Mouse (Mus musculus) cerebellum, adult 11-12 months (tissue): ENCODE measurements around the gene Gm156.
"Not testable (repeated sequence)": the region's sequence is repeated elsewhere in the genome, so short reads cannot be mapped to it uniquely, and the experiment has no call there.

Source experiments
- DNase-seq: peaks from one replicate; pipeline ENCODE4 v3.0.0; 2022

Gene Gm156

DNA sequence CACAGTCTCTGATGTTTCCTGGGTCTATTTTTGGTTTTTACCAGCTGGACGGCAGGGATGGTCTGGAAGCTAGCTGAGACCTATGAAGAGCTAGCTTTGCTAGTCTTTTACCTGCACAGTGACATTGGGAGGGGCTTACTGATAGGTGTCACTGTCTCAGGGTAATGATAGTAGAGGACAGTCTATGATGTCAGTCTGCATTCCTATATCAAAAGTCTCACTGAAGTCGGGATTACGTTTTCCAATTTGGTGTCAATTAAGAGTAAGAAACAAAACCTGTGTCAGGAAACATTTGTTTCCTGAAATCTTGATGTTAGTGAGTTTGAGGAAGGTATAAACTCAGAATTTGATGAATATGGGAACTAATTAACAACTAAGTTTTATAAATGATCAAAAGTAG is at the start of gene Gm156:
TSS of gene Gm156 (minus strand) at position 101 of the 400 bp plus-strand sequence.
- DNase-seq = not testable (repeated sequence)

DNA sequence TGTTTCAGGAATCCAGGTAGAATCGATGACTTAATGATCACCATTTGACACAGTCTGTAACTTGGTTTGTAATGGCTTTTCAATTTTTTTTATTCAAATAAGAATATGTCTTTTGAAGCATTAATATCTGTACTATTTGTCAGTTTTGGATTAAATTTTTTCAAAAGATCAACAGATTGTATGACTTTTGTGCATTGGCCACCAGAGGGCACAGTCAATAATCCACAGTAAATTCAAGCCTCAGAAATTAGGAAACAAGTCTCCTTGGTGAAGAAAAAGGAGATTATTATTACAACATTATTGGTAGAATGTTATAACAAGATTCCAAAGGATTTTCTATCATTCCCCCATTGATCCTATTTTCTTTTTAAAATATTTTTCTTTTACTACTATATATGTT is 41.5 kb upstream of the Gm156 start:
- DNase-seq = no peak

- DNase-seq = no peak
These were observed 39.9 kb upstream of the Gm156 start for GRCm38 (mm10) chr6:129824004-129824403.

- no peak for DNase-seq
These were observed 33.7 kb upstream of the Gm156 start for GRCm38 (mm10) chr6:129817731-129818130.

DNA sequence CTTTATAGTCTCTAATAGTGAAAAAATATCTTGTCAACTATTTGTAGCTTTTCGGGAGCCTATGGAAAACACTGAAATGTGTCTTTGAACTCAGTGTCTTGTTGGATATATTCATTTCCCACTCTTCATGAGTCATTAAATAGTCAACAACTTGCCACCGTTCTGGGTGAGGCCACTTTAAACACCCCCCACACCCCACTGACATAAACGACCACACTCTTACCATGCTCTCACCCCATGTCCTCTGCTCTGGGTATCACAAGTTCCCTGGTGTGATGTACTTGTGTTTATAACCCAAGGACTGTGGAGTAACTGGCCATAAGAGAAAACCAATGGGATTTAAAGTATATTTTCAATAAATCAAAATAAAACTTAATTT is 36.4 kb downstream of the Gm156 start:
- DNase-seq = no peak

DNA sequence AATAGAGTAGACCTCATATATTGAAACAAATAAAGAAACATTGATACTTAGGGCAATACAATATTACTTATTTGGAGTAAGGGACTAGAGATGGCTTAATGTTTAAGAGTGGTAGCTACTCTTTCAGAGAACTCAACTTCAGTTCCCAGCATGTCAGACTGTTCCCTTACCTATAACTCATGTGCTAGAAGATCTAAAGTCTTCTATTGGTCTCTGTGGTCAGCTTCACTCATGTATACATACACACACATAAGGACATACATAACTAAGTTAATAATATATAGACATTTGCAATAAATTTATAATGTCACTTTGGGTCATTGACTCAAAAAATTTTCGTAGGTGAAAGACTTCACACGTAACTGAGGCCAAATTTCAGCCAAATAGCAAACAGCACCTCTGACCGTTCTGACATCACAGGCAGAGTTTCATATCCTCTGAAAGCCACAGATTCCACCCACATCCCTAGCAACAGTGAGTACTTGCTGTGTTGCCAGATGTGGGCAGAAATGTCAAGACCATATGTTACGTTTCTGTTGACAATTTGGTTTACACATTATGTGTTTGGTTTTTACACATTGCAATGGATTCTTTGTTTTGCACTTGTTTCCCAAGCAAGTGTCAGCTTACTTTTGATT is 36.9 kb downstream of the Gm156 start:
- no peak for DNase-seq

- no peak for DNase-seq
These were observed 37.9 kb downstream of the Gm156 start for GRCm38 (mm10) chr6:129746151-129746550.

DNA sequence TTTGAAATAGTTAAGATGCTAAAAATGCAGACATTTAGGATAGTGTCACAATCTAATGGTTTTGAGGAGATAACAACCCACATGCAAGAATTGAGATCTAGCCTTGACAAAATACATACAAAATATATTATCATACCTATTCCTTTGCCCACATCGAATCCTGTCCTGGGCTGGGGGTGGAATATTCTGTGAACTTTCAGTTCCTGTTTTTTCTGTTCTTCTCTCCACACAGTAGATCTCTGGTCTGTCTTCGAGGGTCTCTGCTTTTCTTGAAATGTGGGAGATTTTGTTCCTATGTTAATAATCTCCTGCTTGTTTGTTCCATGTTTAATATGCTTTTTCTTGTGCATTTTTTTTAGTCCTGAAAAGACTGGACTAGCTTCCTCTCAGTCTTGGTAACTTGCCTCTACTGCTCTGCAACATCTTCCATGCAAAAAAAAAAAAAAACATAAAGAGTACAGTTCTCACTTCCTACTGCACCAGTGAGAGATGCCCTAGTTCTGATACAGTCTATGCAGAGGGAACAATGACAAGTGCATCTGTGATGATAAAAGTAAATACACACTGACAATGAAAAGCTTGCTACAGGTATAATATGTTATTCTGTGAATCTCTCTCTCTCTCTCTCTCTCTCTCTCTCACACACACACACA is 43.9 kb downstream of the Gm156 start, which contains the start of gene Klri2:
TSS of gene Klri2 (minus strand) at position 416 of the 653 bp plus-strand sequence.
- DNase-seq = no peak

- DNase-seq = no peak
These were observed 47.7 kb downstream of the Gm156 start for GRCm38 (mm10) chr6:129736414-129736813.

GRCm38 (mm10) chr6:129727237-129727636 is 56.8 kb downstream of the Gm156 start:
- no peak for DNase-seq

DNA sequence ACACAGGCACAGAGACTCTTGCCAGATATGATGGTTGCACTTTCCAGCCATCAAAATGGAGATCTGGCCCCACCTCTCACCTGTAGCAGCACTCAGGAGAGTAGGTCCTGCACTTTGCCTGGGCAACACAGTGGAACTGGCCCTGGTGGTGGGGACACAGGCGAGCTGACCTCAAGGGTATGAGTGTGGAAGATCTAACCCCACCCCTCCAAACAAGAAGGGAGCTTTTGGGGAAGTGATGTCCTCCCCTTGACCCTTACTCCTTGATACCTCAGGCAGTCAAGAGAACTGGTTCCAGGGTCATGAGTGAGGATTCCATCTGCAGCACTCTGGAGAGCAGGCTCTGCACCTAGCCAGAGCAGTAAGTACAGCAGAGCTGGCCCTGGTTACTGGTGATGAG is 62.7 kb downstream of the Gm156 start:
- DNase-seq = no peak

GRCm38 (mm10) chr6:129720487-129720886 is 63.6 kb downstream of the Gm156 start:
- DNase-seq = no peak

DNA sequence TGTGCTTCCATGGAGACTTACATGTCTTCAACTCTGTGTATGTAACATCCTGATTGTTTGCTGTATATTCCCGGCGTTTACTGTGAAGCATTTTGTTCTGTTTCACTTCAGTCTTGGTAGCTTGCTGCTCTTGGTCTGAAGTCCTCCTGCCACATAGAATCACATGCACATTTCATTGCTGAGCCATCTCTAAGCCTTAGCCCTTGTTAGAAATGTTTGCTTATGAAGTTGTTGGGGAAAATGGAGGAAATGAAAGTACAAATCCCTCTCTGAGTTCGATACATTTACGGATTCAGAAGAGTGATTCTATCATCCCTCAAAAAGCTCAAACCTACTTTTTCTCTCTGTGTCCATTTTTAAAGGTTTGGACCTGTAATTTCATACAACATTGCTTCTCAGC is 67.0 kb downstream of the Gm156 start, which contains the start of gene Klri1:
TSS of gene Klri1 (minus strand) at position 101 of the 400 bp plus-strand sequence.
- no peak for DNase-seq
